In genomic region chr5:35717455-35717854, GRCm38 (mm10) we compare ENCODE assay signal across 8 mouse cellular contexts. TPM values are rescaled to one million over a fixed set of nuclear protein-coding genes. Genes with fewer than 3 reads are reported as not detected.
"Had no signal": no experiment of that assay in that cellular context is flagged by ENCODE, and none has a peak within 500 bp of the region (broad histone marks: within the 10 kb centered on the region; RNA-seq: fewer than 3 reads in every experiment).

No protein-coding gene starts in this region.

- H3K4me3 ChIP-seq: kidney, embryonic 15.5 days; limb, embryonic 15.5 days; liver, embryonic 12.5 days; megakaryocyte, embryonic 14.5 days; midbrain, embryonic 15.5 days had no signal

- H3K36me3 ChIP-seq: limb, embryonic 15.5 days; liver, embryonic 12.5 days; midbrain, embryonic 15.5 days had no signal

- H3K4me2 ChIP-seq: kidney, embryonic 15.5 days; limb, embryonic 15.5 days; liver, embryonic 12.5 days; lung, embryonic 14.5 days; midbrain, embryonic 11.5 days; midbrain, embryonic 15.5 days had no signal

- H3K27me3 ChIP-seq: kidney, embryonic 15.5 days; limb, embryonic 15.5 days; liver, embryonic 12.5 days; midbrain, embryonic 15.5 days had no signal

RNA-seq across cellular contexts. Expression of gene Htra3, which starts 37.9 kb away (rescaled TPM):
- total RNA-seq: monocyte, adult 5-6 weeks had no signal

RNA-seq across cellular contexts. Expression of gene Ablim2, which starts 40.2 kb away (rescaled TPM):
- total RNA-seq: monocyte, adult 5-6 weeks had no signal
